Mouse (Mus musculus): ENCODE measurements around the gene Fam43a.

DNA sequence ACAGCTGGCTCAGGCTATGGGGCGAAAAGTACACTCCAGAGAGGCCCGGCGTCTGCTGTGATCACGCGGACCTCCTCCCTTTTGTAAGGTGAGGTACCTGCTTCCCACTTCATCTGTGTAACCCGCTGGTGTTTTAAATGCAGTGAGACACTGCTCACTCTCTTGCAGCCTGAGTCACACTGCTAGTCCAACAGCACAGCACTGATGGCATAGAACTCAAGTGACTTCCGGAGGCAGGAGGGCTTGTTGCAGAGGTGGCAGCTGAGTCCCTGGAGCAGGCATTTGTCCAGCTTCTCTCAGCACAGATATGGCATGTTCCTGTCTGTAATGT lies 5.2 kb downstream of the Fam43a start:
- TF ChIP-seq POLR2A (IDR thresholded peaks at IDR 0.05; ENCODE audit: borderline replicate concordance, extremely low read depth, low read depth, low read length) (no peak), CTCF (IDR thresholded peaks at IDR 0.05; ENCODE audit: insufficient read depth, low read length) (no peak)
